Mouse (Mus musculus) bone marrow, adult 2 months (tissue): ENCODE results near the gene Arhgef3. TPM values are rescaled to one million over a fixed set of nuclear protein-coding genes. Genes with fewer than 3 reads are reported as not detected.
A peak's percentile ranks its signal among the peaks of the same experiment; 100 is the strongest.

ENCODE experiments used
- H3K27ac ChIP-seq: fragments of 200-500 bp; 2 replicates; pipeline ENCODE4 v1.5.1; 2012; ENCODE audit warnings: low read depth, mild to moderate bottlenecking, control low read depth, inconsistent platforms, low read length; ENCODE audit not compliant: control insufficient read depth, poor library complexity, insufficient read depth
- H3K4me1 ChIP-seq: fragments of 200-500 bp; 2 replicates; pipeline ENCODE4 v1.6.1; 2011; ENCODE audit warnings: low read length; ENCODE audit not compliant: control insufficient read depth, insufficient read depth
- H3K4me3 ChIP-seq: fragments of 200-500 bp; replicated peaks from 2 replicates; pipeline ENCODE3; 2011; ENCODE audit warnings: mild to moderate bottlenecking, low read depth, low read length, control low read depth; ENCODE audit not compliant: control insufficient read depth
- CTCF ChIP-seq: fragments of 200-500 bp; IDR thresholded peaks from 2 replicates; pipeline ENCODE4 v1.5.1; 2011; ENCODE audit warnings: low read length, control low read depth; ENCODE audit not compliant: control insufficient read depth, insufficient read depth
- POLR2A ChIP-seq: fragments of 200-500 bp; IDR thresholded peaks from 2 replicates; pipeline ENCODE4 v1.6.1; 2011; ENCODE audit warnings: low read depth, mild to moderate bottlenecking, control low read depth, low read length, borderline replicate concordance; ENCODE audit not compliant: control insufficient read depth
- WGBS: fragments of 180-500 bp; shearing (Covaris S2); methylation state at CpG from one replicate; pipeline ENCODE4 v1.1.7; 2018; 5-methylcytosine and 5-hydroxymethylcytosine counted together
- polyA plus RNA-seq: library from polyadenylated mRNA; stranded (reverse); fragments of >200 nt; gene quantifications from 2 replicates; pipeline ENCODE4 v1.2.4, GENCODE M21; 2011; ENCODE audit warnings: low replicate concordance; ENCODE audit not compliant: missing spikeins, insufficient read depth, insufficient read length

Arhgef3 gene
- polyA plus RNA-seq, 1 experiment = 14.3 TPM

GRCm38 (mm10) chr14:27355151-27355550 lies 240.5 kb downstream of the Arhgef3 start:
- 11% methylated on average over 6 of the region's 6 CpGs for WGBS
- Histone ChIP-seq H3K4me3 (peak overlapping the region; percentile 23), H3K4me1 (peaks cover 20% of the 10 kb centered on the region), H3K27ac (peak overlapping the region; percentile 72)
- TF ChIP-seq POLR2A (no peak), CTCF (no peak)

DNA sequence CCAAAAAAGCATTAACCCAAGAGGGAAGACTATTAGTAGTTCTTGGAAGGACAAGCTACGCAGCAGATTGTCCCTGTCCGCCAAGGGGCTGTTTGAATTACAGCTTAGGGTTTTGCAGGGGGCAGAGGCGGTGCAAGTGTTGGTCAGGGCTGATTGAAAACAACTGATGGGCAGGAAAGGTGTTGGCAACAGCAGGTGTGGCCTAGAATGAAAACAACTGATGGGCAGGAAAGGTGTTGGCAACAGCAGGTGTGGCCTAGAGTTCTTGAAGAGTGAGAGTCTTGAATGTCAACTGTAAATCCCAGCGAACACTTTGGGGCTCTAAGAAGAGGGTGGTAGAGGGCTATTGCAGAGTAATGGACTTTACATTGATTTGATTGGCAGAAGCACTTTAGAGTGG lies 241.2 kb downstream of the Arhgef3 start:
- TF ChIP-seq CTCF = no peak
- no peak for TF ChIP-seq POLR2A
- Histone ChIP-seq H3K27ac (peak overlapping the region; percentile 72), H3K4me1 (peaks cover 16% of the 10 kb centered on the region), H3K4me3 (no peak overlapping the region)
- 56% methylated on average over 4 of the region's 4 CpGs for WGBS

DNA sequence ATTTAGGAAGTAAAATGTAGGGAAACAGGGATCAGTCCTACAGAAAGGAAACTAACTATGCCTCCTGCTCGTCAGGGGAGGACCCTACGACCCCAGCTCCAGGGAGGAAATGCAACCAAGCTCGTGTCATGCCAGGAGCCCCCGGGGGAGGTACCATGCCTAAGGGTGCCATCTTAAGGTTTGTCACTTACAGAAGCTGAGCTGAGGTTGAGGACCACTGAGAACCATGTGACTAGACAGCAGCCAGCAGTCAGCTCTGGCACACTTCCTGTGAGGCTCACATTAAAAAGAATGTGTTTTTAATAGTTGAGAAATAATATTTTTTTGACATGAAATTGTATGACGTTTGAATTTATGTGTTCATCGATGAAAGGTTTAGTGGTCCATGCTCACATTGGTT lies 242.4 kb downstream of the Arhgef3 start:
- H3K4me1 ChIP-seq = peaks cover 14% of the 10 kb centered on the region
- whole genome bisulfite sequencing = 29% methylated on average over 6 of the region's 6 CpGs
- TF ChIP-seq CTCF (no peak), POLR2A (no peak)
- H3K27ac ChIP-seq = no peak overlapping the region
- no peak overlapping the region for H3K4me3 ChIP-seq

DNA sequence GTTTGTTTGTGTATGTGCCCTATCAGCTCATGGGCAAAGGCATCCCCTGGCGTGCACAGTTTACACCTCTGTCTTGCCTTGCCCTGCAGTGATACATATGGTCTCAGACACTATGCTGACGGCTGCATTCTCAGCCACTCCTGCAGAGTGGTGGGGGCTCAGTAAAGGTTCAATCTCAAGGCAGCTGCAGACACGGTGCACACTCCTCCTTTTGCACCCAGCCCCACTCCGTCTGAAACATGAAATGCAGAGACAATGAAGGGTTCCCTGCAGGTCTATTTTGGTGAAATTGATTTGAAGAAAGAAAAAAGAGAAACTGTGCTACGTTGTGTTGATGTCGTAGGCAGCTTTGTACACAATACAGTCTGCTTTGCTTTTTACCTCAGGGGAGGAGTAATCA lies 243.5 kb downstream of the Arhgef3 start:
- Histone ChIP-seq H3K27ac (no peak overlapping the region), H3K4me3 (no peak overlapping the region), H3K4me1 (peaks cover 8% of the 10 kb centered on the region)
- TF ChIP-seq CTCF (no peak), POLR2A (no peak)
- 72% methylated on average over 6 of the region's 6 CpGs for WGBS

- Histone ChIP-seq H3K27ac (no peak overlapping the region), H3K4me3 (no peak overlapping the region), H3K4me1 (peaks cover 6% of the 10 kb centered on the region)
- WGBS = 65% methylated on average over 7 of the region's 7 CpGs
- no peak for TF ChIP-seq CTCF
- TF ChIP-seq POLR2A = no peak
Measured at GRCm38 (mm10) chr14:27360849-27361248, 246.2 kb downstream of the Arhgef3 start.

DNA sequence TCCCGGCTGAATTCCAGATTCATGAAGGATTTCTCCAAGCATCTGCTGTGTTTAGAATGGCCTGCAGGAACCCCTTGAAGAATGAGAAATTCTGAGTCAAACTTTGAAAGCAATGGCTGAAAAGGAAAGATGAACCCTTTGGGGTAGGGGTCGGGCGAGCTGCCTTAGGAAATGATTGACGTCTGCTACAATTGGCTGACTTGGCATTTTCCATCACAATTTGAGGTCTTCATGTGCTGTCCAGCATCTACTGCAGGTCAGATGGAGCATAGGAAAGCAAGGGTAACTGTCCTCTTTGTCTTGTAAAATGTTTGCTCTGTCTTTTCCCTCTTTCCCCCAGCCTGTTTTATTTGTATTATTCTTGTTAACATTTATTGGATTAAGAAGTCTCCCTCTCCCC lies 246.8 kb downstream of the Arhgef3 start:
- Histone ChIP-seq H3K27ac (no peak overlapping the region), H3K4me3 (no peak overlapping the region), H3K4me1 (peaks cover 3% of the 10 kb centered on the region; the same call in 1 of the 2 replicates)
- TF ChIP-seq CTCF (no peak), POLR2A (no peak)
- WGBS = 77% methylated on average over 4 of the region's 4 CpGs

- TF ChIP-seq CTCF (no peak), POLR2A (no peak)
- Histone ChIP-seq H3K4me1 (peaks cover 4% of the 10 kb centered on the region; the same call in 1 of the 2 replicates), H3K27ac (peak overlapping the region; percentile 73), H3K4me3 (no peak overlapping the region)
- WGBS = 30% methylated on average over 5 of the region's 5 CpGs
Measured at GRCm38 (mm10) chr14:27364668-27365257, 250.1 kb downstream of the Arhgef3 start.

GRCm38 (mm10) chr14:27367117-27367711 lies 252.5 kb downstream of the Arhgef3 start:
- Histone ChIP-seq H3K4me1 (peaks cover 4% of the 10 kb centered on the region; the same call in 1 of the 2 replicates), H3K4me3 (no peak overlapping the region), H3K27ac (no peak overlapping the region)
- no peak for TF ChIP-seq POLR2A
- TF ChIP-seq CTCF = no peak
- WGBS = 59% methylated on average over 10 of the region's 10 CpGs

DNA sequence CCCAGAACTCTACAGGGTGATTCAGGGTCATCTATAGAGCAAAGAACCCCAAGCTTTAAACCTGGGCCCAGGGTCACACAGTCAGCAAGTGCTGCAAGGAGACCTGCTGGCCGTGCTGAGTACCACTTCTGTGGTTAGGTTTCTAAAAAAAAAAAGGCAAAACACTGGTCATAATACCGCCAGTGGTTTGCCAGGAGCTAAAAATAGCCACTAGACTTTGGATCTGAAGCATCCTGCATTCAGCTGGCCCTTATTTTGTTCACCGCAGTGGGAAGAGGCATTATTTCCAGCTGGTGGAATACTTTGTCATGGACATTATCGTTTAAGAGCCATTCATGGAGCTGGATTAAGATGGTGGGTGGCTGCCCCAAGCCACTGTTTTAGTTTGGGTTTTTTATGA lies 253.9 kb downstream of the Arhgef3 start:
- H3K27ac ChIP-seq = no peak overlapping the region
- H3K4me1 ChIP-seq = peaks cover 4% of the 10 kb centered on the region; the same call in 1 of the 2 replicates
- no peak for TF ChIP-seq POLR2A
- TF ChIP-seq CTCF = no peak
- WGBS = 28% methylated on average over 4 of the region's 4 CpGs
- H3K4me3 ChIP-seq = no peak overlapping the region
